Mouse (Mus musculus): ENCODE measurements around the gene Unc93b1. TPM values are rescaled to one million over a fixed set of nuclear protein-coding genes. Genes with fewer than 3 reads are reported as not detected.
"Not testable (repeated sequence)": the region's sequence is repeated elsewhere in the genome, so short reads cannot be mapped to it uniquely, and the experiment has no call there.

Gene Unc93b1
- polyA plus RNA-seq, 1 experiment from 2014 or later, result 15.0 TPM

DNA sequence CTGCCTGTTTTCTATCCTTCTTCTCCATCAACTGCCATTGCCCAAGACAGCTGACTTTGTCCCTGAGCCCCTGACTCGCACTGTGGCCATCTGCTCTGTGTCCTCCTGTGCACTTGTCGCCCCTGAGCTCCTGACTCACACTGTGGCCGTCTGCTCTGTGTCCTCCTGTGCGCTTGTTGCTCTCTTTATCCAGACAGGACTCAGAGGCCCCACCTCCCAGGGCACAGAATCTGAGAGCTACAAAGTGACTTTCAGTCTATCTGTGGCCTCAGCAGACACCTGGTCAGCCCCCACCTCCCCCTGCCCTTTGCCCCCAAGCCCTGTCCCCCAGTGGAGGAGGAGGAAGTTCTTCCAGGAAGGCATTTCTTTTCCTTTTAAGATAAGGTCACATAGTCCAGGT lies 20.8 kb downstream of the Unc93b1 start:
- H3K36me3 ChIP-seq, result no peaks in the 10 kb centered on the region
- H3K27ac ChIP-seq, result no peak overlapping the region
- no peak overlapping the region for H3K4me3 ChIP-seq
- H3K4me1 ChIP-seq, result no peaks in the 10 kb centered on the region
- no peak overlapping the region for H3K9ac ChIP-seq
- WGBS, result 49% methylated on average over 4 of the region's 4 CpGs
- no peak for ATAC-seq (ENCODE audit: low FRiP score, low read depth)
- no peaks in the 10 kb centered on the region for H3K27me3 ChIP-seq
- no peaks in the 10 kb centered on the region for H3K9me3 ChIP-seq
- H3K4me2 ChIP-seq (replicated peaks), result no peak overlapping the region

DNA sequence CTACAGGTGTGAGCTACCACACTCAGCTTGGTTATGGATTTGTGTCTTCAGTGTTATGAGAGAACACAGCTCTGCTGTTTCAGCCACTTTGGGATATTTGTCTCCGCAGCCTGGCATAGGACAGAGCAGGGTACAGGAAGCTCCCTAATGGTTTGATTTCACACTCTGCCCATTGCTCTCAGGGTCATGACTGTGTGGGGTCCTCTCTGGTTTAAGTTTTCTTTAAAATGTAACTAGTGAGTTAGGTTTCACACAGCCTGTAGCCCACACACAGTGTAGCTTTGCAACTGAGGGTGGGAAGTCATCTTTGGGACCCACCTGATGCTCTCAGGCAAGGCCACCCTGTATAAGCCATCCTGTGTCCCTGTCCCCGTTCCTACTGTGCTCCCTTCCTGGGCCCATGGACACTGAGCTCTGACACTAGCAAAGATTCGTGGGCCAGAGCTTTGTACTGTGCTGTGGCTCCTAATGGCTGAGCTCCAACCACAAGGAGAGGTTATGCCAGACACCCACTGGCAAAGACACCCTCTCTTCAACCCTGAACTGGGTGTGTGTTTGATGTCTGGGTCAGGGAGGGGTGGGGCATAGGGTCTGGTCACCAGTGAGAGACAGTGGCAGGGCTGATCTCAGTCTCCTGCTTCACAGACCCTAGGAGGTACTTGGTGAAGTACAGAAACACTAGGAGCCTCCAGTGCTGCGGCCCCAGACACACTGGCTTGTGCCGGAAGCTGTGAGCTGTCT lies 22.5 kb downstream of the Unc93b1 start:
- not testable (repeated sequence) for H3K36me3 ChIP-seq; H3K9ac ChIP-seq; H3K27ac ChIP-seq; H3K4me1 ChIP-seq; H3K4me3 ChIP-seq; H3K27me3 ChIP-seq; ATAC-seq (ENCODE audit: low FRiP score, low read depth); H3K9me3 ChIP-seq; H3K4me2 ChIP-seq (replicated peaks)
- 72% methylated on average over 5 of the region's 5 CpGs for WGBS

DNA sequence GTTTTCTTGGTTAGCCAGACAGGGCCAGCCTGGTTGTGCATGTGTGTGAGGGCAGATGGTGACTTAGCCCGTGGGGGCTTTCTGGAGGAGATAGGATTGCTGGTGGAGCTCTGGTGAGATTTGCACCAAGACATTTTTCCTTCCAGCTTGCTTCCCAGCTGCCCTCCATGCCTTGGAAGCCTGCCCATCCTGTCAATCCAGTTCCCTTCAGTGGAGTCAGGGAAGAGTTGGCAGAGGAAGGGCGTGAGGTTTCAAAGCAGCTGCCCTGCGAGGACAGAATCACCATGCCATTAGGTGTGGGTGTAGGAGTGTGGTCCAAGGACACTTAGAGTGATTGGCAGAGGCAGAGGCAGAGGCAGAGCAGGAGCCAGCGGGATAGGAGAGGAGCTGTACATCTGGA lies 23.5 kb downstream of the Unc93b1 start, which contains the start of gene Aldh3b3:
Gene Aldh3b3, plus strand, starts transcription at position 176 of the 400 bp plus-strand sequence.
- no peaks in the 10 kb centered on the region for H3K9me3 ChIP-seq
- 76% methylated on average over 4 of the region's 4 CpGs for WGBS
- no peaks in the 10 kb centered on the region for H3K4me1 ChIP-seq
- no peak within 1 kb of the TSS for H3K4me2 ChIP-seq (replicated peaks)
- no peak for ATAC-seq (ENCODE audit: low FRiP score, low read depth)
- no peaks in the 10 kb centered on the region for H3K27me3 ChIP-seq
- H3K36me3 ChIP-seq, result no peaks in the 10 kb centered on the region
- no peak within 1 kb of the TSS for H3K4me3 ChIP-seq
- no peak within 1 kb of the TSS for H3K27ac ChIP-seq
- H3K9ac ChIP-seq, result no peak within 1 kb of the TSS

DNA sequence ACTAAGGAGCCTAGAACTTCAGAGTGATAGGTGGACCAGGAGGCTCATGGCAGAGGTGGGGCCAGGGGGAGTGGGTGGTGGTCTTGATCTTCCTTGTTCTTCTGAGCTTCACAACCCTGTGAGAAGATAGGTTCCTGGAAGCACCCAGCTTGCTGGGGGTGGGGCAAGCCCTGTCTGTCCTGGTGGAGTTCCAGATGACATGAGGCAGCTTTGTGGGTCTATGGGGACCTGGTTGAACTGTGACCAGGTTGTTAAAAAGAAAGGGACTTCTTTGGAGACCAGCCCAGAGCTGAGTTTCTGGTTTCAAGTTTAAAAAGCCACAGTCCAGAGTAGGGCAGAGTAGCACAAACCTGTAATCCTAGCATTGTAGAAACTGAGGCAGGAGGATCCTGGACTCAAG lies 24.0 kb downstream of the Unc93b1 start:
- no peak overlapping the region for H3K9ac ChIP-seq
- no peaks in the 10 kb centered on the region for H3K9me3 ChIP-seq
- no peak overlapping the region for H3K27ac ChIP-seq
- no peaks in the 10 kb centered on the region for H3K4me1 ChIP-seq
- no peak for ATAC-seq (ENCODE audit: low FRiP score, low read depth)
- H3K27me3 ChIP-seq, result no peaks in the 10 kb centered on the region
- H3K4me2 ChIP-seq (replicated peaks), result no peak overlapping the region
- H3K36me3 ChIP-seq, result no peaks in the 10 kb centered on the region
- no peak overlapping the region for H3K4me3 ChIP-seq

DNA sequence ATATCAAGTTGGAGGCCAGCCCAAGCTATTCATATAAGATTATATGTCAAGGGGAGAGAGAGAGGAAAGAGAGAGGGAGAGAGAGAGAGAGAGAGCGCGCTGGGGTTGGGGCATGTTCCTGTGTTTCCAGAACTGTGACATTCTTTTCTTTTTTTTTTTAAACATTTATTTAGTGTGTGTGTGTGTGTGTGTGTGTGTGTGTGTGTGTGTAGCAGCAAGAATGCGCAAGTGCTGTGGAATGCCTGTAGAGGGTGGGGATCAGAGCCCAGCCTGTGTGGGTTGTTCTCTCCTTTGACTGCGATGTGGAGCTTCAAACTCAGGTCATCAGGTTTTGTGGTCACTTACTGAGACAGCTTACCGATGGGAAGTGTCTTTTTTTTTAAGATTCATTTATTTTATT lies 25.2 kb downstream of the Unc93b1 start:
- no peaks in the 10 kb centered on the region for H3K4me1 ChIP-seq
- 87% methylated on average over 5 of the region's 5 CpGs for WGBS
- H3K36me3 ChIP-seq, result no peaks in the 10 kb centered on the region
- H3K27me3 ChIP-seq, result no peaks in the 10 kb centered on the region
- ATAC-seq (ENCODE audit: low FRiP score, low read depth), result no peak
- no peak overlapping the region for H3K9ac ChIP-seq
- no peak overlapping the region for H3K4me3 ChIP-seq
- no peak overlapping the region for H3K27ac ChIP-seq
- no peak overlapping the region for H3K4me2 ChIP-seq (replicated peaks)
- H3K9me3 ChIP-seq, result no peaks in the 10 kb centered on the region

DNA sequence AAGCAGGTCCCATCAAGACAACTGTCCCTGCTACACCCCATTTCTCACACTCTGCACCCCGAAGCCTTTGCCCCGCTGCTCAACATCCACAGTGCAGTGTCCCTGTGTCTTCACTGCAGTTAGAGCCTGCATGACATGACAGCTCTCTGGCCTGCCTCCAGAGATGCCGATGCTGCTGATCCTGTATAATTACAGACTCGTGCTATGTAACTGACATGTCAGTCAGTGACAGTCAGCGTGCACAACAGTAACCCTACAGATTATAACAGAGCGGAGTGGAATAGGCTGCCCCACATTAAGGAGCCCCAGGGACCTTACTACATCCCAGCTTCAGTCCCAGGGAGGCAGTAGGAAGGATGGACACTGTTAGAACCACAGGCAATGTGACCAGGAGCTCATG lies 26.8 kb downstream of the Unc93b1 start:
- not testable (repeated sequence) for H3K27ac ChIP-seq; H3K9ac ChIP-seq; H3K4me1 ChIP-seq; H3K4me2 ChIP-seq (replicated peaks); H3K9me3 ChIP-seq; ATAC-seq (ENCODE audit: low FRiP score, low read depth); H3K4me3 ChIP-seq; H3K27me3 ChIP-seq; H3K36me3 ChIP-seq
- WGBS, result 85% methylated on average over 6 of the region's 6 CpGs

DNA sequence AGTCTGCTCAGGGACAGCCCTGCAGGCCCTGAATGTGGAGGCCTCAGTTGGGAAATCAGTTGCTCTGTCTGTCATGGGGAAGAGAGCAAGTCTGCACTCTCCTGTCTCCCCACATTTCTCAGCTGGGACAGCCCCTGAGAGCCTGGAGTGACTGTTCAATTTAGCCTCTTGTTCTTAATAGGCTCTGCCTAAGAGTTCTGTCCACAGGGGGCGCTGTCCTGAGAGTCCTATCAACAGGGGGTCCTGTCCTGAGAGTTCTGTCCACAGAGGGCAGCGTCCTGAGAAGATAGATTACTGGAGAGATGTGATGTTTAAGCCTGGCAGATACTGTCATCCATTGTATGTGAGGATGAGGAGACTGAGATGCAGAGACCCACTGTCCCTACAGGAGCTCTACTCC lies 27.5 kb downstream of the Unc93b1 start:
- 14% methylated on average over 2 of the region's 2 CpGs for WGBS
- Histone ChIP-seq H3K36me3 (no peaks in the 10 kb centered on the region), H3K9ac (no peak overlapping the region), H3K9me3 (no peaks in the 10 kb centered on the region), H3K4me3 (no peak overlapping the region), H3K27me3 (no peaks in the 10 kb centered on the region), H3K27ac (no peak overlapping the region), H3K4me2 (replicated peaks) (no peak overlapping the region), H3K4me1 (no peaks in the 10 kb centered on the region)
- ATAC-seq (ENCODE audit: low FRiP score, low read depth), result no peak

DNA sequence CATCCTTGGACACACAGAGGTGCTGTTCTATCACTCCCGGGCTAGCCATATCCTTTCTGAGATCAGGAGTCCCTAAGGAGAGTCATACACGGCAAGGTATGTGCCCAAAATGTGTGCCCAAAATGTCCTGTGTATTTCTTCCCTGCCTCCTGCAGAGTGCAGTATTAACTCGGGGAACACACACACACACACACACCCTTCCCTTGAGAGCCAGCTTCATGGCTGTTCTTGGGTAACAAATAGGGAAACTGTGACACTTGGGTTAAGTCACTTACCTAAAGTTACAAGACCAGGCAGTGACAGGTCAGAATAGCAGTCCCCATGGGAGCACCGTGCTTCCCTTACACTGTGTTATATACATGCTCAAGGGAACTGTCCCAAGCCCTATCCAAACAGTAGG lies 29.0 kb downstream of the Unc93b1 start:
- Histone ChIP-seq H3K4me1 (no peaks in the 10 kb centered on the region), H3K4me3 (no peak overlapping the region), H3K9ac (no peak overlapping the region), H3K4me2 (replicated peaks) (no peak overlapping the region), H3K36me3 (no peaks in the 10 kb centered on the region), H3K27me3 (no peaks in the 10 kb centered on the region), H3K9me3 (no peaks in the 10 kb centered on the region), H3K27ac (no peak overlapping the region)
- ATAC-seq (ENCODE audit: low FRiP score, low read depth), result no peak
- WGBS, result 76% methylated on average over 4 of the region's 4 CpGs

DNA sequence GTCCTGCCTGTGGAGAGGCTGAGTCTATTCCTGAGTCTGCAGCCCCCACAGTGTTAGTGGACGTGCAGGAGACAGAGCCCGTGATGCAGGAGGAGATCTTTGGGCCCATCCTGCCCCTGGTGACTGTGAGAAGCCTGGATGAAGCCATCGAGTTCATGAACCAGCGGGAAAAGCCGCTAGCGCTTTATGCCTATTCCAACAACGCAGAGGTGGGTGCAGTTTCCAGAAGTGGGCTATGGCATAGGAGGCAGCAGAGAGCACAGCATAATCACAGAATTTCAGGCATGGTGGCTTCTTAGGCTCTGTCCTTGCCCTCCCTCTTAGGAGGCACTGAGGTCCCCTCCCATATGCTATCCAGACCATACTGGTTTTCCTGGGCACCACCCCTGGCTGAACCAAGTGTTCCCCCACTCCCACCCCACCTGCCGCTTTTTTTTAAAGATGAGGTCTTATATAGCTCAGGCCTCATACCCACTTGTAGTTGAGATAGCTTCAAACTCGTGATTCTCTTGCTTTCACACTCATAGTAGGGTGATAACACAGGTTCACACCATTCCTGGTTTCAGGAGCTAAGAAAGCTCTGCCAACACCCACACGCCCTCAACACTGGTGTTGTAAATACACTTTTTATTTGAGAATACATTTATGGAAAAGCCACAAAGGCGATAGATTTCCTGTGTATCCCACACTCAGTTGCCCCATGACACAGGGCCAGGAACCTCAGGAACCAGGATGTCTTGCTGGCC lies 31.5 kb downstream of the Unc93b1 start:
- no peak overlapping the region for H3K9ac ChIP-seq
- H3K36me3 ChIP-seq, result no peaks in the 10 kb centered on the region
- no peak overlapping the region for H3K4me2 ChIP-seq (replicated peaks)
- H3K4me3 ChIP-seq, result no peak overlapping the region
- no peaks in the 10 kb centered on the region for H3K27me3 ChIP-seq
- H3K9me3 ChIP-seq, result no peaks in the 10 kb centered on the region
- WGBS, result 68% methylated on average over 11 of the region's 11 CpGs
- no peak for ATAC-seq (ENCODE audit: low FRiP score, low read depth)
- no peaks in the 10 kb centered on the region for H3K4me1 ChIP-seq
- H3K27ac ChIP-seq, result no peak overlapping the region

DNA sequence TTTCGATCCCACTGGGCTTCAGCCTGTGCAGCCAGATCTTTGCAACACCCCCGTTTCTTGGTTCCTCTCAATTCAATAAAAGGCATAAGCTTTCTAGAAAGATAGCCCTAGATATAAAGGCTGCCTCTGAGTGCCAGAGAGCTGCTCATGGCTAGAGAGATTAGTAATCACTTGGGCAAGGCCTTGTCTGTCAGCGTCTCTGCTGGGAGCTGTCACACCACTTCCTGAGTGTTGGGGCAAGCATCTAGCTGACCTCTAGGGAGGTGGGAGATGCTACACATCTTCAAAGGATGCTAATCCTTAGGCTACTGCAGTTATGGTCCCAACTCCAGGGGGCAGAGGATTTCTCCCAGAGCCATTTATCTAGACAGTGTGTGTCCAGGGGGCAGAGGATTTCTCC lies 32.3 kb downstream of the Unc93b1 start:
- no peak overlapping the region for H3K4me2 ChIP-seq (replicated peaks)
- H3K9me3 ChIP-seq, result no peaks in the 10 kb centered on the region
- no peak for ATAC-seq (ENCODE audit: low FRiP score, low read depth)
- no peak overlapping the region for H3K9ac ChIP-seq
- H3K4me1 ChIP-seq, result peaks cover 2% of the 10 kb centered on the region; the same call in 1 of the 2 replicates
- H3K27ac ChIP-seq, result no peak overlapping the region
- 49% methylated on average over 3 of the region's 3 CpGs for WGBS
- no peaks in the 10 kb centered on the region for H3K36me3 ChIP-seq
- H3K4me3 ChIP-seq, result no peak overlapping the region
- H3K27me3 ChIP-seq, result no peaks in the 10 kb centered on the region

DNA sequence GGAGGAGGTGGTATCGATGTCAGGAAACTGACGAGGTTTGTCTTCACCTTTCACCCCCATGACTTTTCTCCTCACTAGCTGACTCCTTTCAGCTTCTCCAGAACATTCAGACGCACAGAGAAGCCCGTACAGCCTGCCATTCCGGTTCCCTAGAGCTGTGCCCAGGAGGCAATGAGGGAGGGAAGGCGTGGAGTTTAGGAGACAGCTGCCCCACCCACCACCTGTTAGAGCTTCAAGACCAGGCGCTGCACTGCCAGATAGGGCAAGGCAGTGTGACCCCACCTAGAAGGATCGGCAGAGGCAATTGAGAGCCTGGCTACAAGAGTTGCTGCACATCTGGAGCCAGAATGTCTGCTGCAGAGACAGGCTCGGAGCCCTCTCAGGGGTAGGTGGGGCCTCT lies 37.2 kb downstream of the Unc93b1 start, which contains the start of gene Aldh3b2:
Gene Aldh3b2, plus strand, starts transcription at position 100 of the 400 bp plus-strand sequence.
- Histone ChIP-seq H3K36me3 (no peaks in the 10 kb centered on the region), H3K4me3 (no peak within 1 kb of the TSS), H3K27me3 (no peaks in the 10 kb centered on the region), H3K4me2 (replicated peaks) (no peak within 1 kb of the TSS), H3K4me1 (peaks cover 5% of the 10 kb centered on the region; the same call in 1 of the 2 replicates), H3K9me3 (no peaks in the 10 kb centered on the region), H3K9ac (no peak within 1 kb of the TSS), H3K27ac (no peak within 1 kb of the TSS)
- WGBS, result 17% methylated on average over 9 of the region's 9 CpGs
- ATAC-seq (ENCODE audit: low FRiP score, low read depth), result no peak

DNA sequence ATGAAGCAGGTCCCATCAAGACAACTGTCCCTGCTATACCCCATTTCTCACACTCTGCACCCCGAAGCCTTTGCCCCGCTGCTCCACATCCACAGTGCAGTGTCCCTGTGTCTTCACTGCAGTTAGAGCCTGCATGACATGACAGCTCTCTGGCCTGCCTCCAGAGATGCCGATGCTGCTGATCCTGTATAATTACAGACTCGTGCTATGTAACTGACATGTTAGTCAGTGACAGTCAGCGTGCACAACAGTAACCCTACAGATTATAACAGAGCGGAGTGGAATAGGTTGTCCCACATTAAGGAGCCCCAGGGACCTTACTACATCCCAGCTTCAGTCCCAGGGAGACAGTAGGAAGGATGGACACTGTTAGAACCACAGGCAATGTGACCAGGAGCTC lies 39.6 kb downstream of the Unc93b1 start:
- not testable (repeated sequence) for H3K4me1 ChIP-seq; H3K27me3 ChIP-seq; H3K27ac ChIP-seq; H3K9ac ChIP-seq; H3K4me2 ChIP-seq (replicated peaks); H3K36me3 ChIP-seq; ATAC-seq (ENCODE audit: low FRiP score, low read depth); H3K4me3 ChIP-seq; H3K9me3 ChIP-seq
- 80% methylated on average over 6 of the region's 6 CpGs for WGBS
